Mouse (Mus musculus) liver, postnatal 0 days (tissue): ENCODE data around the gene Zfp219. TPM values are rescaled to one million over a fixed set of nuclear protein-coding genes. Genes with fewer than 3 reads are reported as not detected.
A peak's percentile ranks its signal among the peaks of the same experiment; 100 is the strongest.
"Not testable (repeated sequence)": the region's sequence is repeated elsewhere in the genome, so short reads cannot be mapped to it uniquely, and the experiment has no call there.

Source experiments
- ATAC-seq: fragments of 200-750 bp; cut with Nextera tagmentation; 2 replicates; pipeline ENCODE4 v1.8.0; 2017; ENCODE audit warnings: mild to moderate bottlenecking, moderate library complexity
- DNase-seq: peaks from one replicate; pipeline ENCODE4 v3.0.0-alpha.2; 2016
- H3K27ac ChIP-seq: fragments of 300-500 bp; sonication (generic); 2 replicates; pipeline ENCODE4 v1.5.1; 2014; ENCODE audit warnings: antibody characterized with exemption, moderate library complexity, mild to moderate bottlenecking, low read depth
- H3K27me3 ChIP-seq: fragments of 300-500 bp; sonication (generic); 2 replicates; pipeline ENCODE4 v1.6.1; 2014; ENCODE audit warnings: low read length, control low read depth, mixed read lengths; ENCODE audit not compliant: insufficient read depth
- H3K36me3 ChIP-seq: fragments of 300-500 bp; sonication (generic); replicated peaks from 2 replicates; pipeline ENCODE4 v1.6.1; 2014; ENCODE audit warnings: mild to moderate bottlenecking, control low read depth, low read length, moderate library complexity, mixed read lengths; ENCODE audit not compliant: insufficient read depth
- H3K4me1 ChIP-seq: fragments of 300-500 bp; sonication (generic); 2 replicates; pipeline ENCODE4 v1.6.1; 2014; ENCODE audit warnings: antibody characterized with exemption, mild to moderate bottlenecking, control low read depth; ENCODE audit not compliant: insufficient read depth
- H3K4me2 ChIP-seq: fragments of 300-500 bp; sonication (generic); 2 replicates; pipeline ENCODE4 v1.6.1; 2014; ENCODE audit warnings: low read depth, mild to moderate bottlenecking, low read length, moderate library complexity, mixed read lengths
- H3K4me3 ChIP-seq: fragments of 300-500 bp; sonication (generic); 2 replicates; pipeline ENCODE4 v1.5.1; 2014; ENCODE audit warnings: low read depth, low read length
- H3K9ac ChIP-seq: fragments of 300-500 bp; sonication (generic); replicated peaks from 2 replicates; pipeline ENCODE4 v1.6.1; 2014; ENCODE audit warnings: mild to moderate bottlenecking, moderate library complexity
- H3K9me3 ChIP-seq: fragments of 300-500 bp; sonication (generic); 2 replicates; pipeline ENCODE4 v1.6.1; 2016; ENCODE audit warnings: mild to moderate bottlenecking, control low read depth, low read length, mixed read lengths
- CTCF ChIP-seq: sonication (generic); IDR thresholded peaks from 2 replicates; pipeline ENCODE4 v1.5.1; 2016; ENCODE audit warnings: antibody characterized with exemption, low read depth
- EP300 ChIP-seq: IDR thresholded peaks from 2 replicates; pipeline ENCODE4 v1.6.1; 2016; ENCODE audit warnings: antibody characterized with exemption, low read depth, mild to moderate bottlenecking
- WGBS: fragments of 180-500 bp; shearing (Covaris S2); extraction: QIAGEN DNeasy Blood & Tissue Kit; methylation state at CpG from one replicate; pipeline ENCODE4 v1.1.7; 2014; ENCODE audit not compliant: insufficient replicate concordance; 5-methylcytosine and 5-hydroxymethylcytosine counted together
- polyA plus RNA-seq: library from polyadenylated mRNA; unstranded; fragments of >200 nt; fragmentation: Nextera tagmentation; extraction: Ambion mirVana; gene quantifications from 2 replicates; pipeline ENCODE4 v1.2.1, GENCODE M21; 2015

Zfp219 gene
- polyA plus RNA-seq, 1 experiment from 2014 or later = 8.8 TPM

GRCm38 (mm10) chr14:52045966-52046565, 25.5 kb upstream of the Zfp219 start:
- no peak for DNase-seq
- Histone ChIP-seq H3K4me2 (no peak overlapping the region), H3K4me1 (peaks cover 4% of the 10 kb centered on the region; the same call in 1 of the 2 replicates), H3K27ac (no peak overlapping the region), H3K27me3 (no peaks in the 10 kb centered on the region), H3K36me3 (no peaks in the 10 kb centered on the region), H3K9me3 (no peaks in the 10 kb centered on the region), H3K9ac (no peak overlapping the region), H3K4me3 (no peak overlapping the region)
- ATAC-seq = no peak
- 72% methylated on average over 9 of the region's 9 CpGs for WGBS
- TF ChIP-seq CTCF (no peak), EP300 (no peak)

GRCm38 (mm10) chr14:52044901-52045678, 24.6 kb upstream of the Zfp219 start:
- TF ChIP-seq EP300 (no peak), CTCF (peak; percentile 69)
- no peak overlapping the region for H3K4me2 ChIP-seq
- no peak overlapping the region for H3K9ac ChIP-seq
- H3K27ac ChIP-seq = no peak overlapping the region
- no peaks in the 10 kb centered on the region for H3K27me3 ChIP-seq
- no peaks in the 10 kb centered on the region for H3K36me3 ChIP-seq
- peaks cover 7% of the 10 kb centered on the region; the same call in 1 of the 2 replicates for H3K4me1 ChIP-seq
- H3K4me3 ChIP-seq = no peak overlapping the region
- WGBS = 4% methylated on average over 8 of the region's 8 CpGs
- DNase-seq (peak; percentile 45), ATAC-seq (peak; percentile 60)
- H3K9me3 ChIP-seq = no peaks in the 10 kb centered on the region

GRCm38 (mm10) chr14:52043446-52043845, 22.9 kb upstream of the Zfp219 start:
- 66% methylated on average over 6 of the region's 6 CpGs for WGBS
- DNase-seq = no peak
- no peaks in the 10 kb centered on the region for H3K27me3 ChIP-seq
- peaks cover 8% of the 10 kb centered on the region; the same call in 1 of the 2 replicates for H3K4me1 ChIP-seq
- H3K9ac ChIP-seq = no peak overlapping the region
- no peak for TF ChIP-seq CTCF
- TF ChIP-seq EP300 = no peak
- H3K4me2 ChIP-seq = no peak overlapping the region
- no peak overlapping the region for H3K4me3 ChIP-seq
- ATAC-seq = no peak
- H3K9me3 ChIP-seq = no peaks in the 10 kb centered on the region
- no peak overlapping the region for H3K27ac ChIP-seq
- no peaks in the 10 kb centered on the region for H3K36me3 ChIP-seq

- H3K4me2 ChIP-seq, H3K36me3 ChIP-seq, ATAC-seq, H3K27ac ChIP-seq, H3K27me3 ChIP-seq, H3K9me3 ChIP-seq, H3K4me1 ChIP-seq, H3K4me3 ChIP-seq, H3K9ac ChIP-seq, DNase-seq: not testable (repeated sequence)
- WGBS = 20% methylated on average over 3 of the region's 3 CpGs
Observed at GRCm38 (mm10) chr14:52042359-52042758, 21.8 kb upstream of the Zfp219 start, which contains the start of gene Olfr221. Olfr221 (minus strand) TSS chr14:52042459.

- Histone ChIP-seq H3K9me3 (no peaks in the 10 kb centered on the region), H3K4me1 (peaks cover 10% of the 10 kb centered on the region), H3K4me2 (peak overlapping the region; percentile 13; the same call in 1 of the 2 replicates), H3K9ac (no peak overlapping the region), H3K36me3 (no peaks in the 10 kb centered on the region), H3K27ac (peak overlapping the region; percentile 80), H3K27me3 (no peaks in the 10 kb centered on the region), H3K4me3 (no peak overlapping the region)
- WGBS = 48% methylated on average over 5 of the region's 5 CpGs
- DNase-seq (no peak), ATAC-seq (peak; percentile 88)
- TF ChIP-seq CTCF = no peak
- TF ChIP-seq EP300 = no peak
Observed at GRCm38 (mm10) chr14:52039332-52039731, 18.8 kb upstream of the Zfp219 start.

- 73% methylated on average over 6 of the region's 6 CpGs for WGBS
- peaks cover 10% of the 10 kb centered on the region for H3K4me1 ChIP-seq
- no peak overlapping the region for H3K4me3 ChIP-seq
- no peak overlapping the region for H3K4me2 ChIP-seq
- no peak overlapping the region for H3K9ac ChIP-seq
- TF ChIP-seq CTCF = no peak
- H3K27ac ChIP-seq = no peak overlapping the region
- no peaks in the 10 kb centered on the region for H3K9me3 ChIP-seq
- no peaks in the 10 kb centered on the region for H3K36me3 ChIP-seq
- ATAC-seq (no peak), DNase-seq (no peak)
- H3K27me3 ChIP-seq = no peaks in the 10 kb centered on the region
Observed at GRCm38 (mm10) chr14:52035926-52036325, 15.4 kb upstream of the Zfp219 start.
